26 mouse cellular contexts compared by ENCODE assay signal in the genomic region with DNA sequence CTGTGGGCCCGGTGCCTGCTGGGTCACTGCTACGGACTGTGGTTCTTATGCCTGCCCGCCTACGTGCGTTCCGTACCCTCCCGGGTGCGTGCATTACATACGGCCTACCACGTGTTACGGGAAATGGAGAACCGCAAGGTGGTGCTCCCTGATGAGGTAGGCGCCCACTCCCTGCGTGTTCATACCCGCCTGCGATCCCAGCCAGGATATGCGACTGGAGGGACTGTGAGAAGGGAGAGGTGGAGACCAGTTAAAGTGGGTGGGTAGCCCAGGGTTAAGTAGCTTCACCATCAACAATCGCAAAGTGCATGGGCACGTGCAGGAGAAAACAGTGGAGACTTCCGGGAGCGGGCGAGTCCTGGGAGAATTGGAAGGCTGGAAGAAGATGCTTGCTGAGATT. TPM values are rescaled to one million over a fixed set of nuclear protein-coding genes. Genes with fewer than 3 reads are reported as not detected.
"Had no signal": no experiment of that assay in that cellular context is flagged by ENCODE, and none has a peak within 500 bp of the region (broad histone marks: within the 10 kb centered on the region; RNA-seq: fewer than 3 reads in every experiment).

No protein-coding gene starts in this region.

- DNase-seq: kidney, postnatal 10 days; kidney, postnatal 36 days; layer of hippocampus, postnatal 36 days; left cerebral cortex, postnatal 4 days; liver, postnatal 0 days; lung, embryonic 14.5 days; retina, postnatal 1 day; right cerebral cortex, postnatal 25 days; spleen, adult 18-20 months; thymus, adult 2 months; thymus, postnatal 36 days had no signal

- H3K4me3 ChIP-seq: kidney, embryonic 15.5 days; limb, embryonic 12.5 days; limb, embryonic 15.5 days; megakaryocyte, embryonic 14.5 days; midbrain, embryonic 10.5 days; midbrain, embryonic 13.5 days; myocyte; neural tube, embryonic 13.5 days; stomach, embryonic 15.5 days had no signal

- H3K27ac ChIP-seq: kidney, embryonic 15.5 days; limb, embryonic 12.5 days; limb, embryonic 15.5 days; liver, embryonic 14.5 days; midbrain, embryonic 10.5 days; midbrain, embryonic 13.5 days; neural tube, embryonic 13.5 days; stomach, embryonic 15.5 days had no signal

- ATAC-seq: liver, postnatal 0 days; lung, postnatal 0 days; midbrain, embryonic 13.5 days; midbrain, embryonic 16.5 days had no signal

- H3K9ac ChIP-seq: kidney, embryonic 15.5 days; limb, embryonic 12.5 days; limb, embryonic 15.5 days; liver, embryonic 14.5 days; liver, postnatal 0 days; lung, embryonic 14.5 days; midbrain, embryonic 13.5 days; neural tube, embryonic 13.5 days; stomach, embryonic 15.5 days had no signal

- H3K4me1 ChIP-seq: kidney, embryonic 15.5 days; limb, embryonic 12.5 days; limb, embryonic 15.5 days; midbrain, embryonic 10.5 days; midbrain, embryonic 13.5 days; neural tube, embryonic 13.5 days; stomach, embryonic 15.5 days had no signal

- H3K9me3 ChIP-seq: kidney, embryonic 15.5 days; limb, embryonic 12.5 days; limb, embryonic 15.5 days; megakaryocyte, embryonic 14.5 days; midbrain, embryonic 10.5 days; midbrain, embryonic 13.5 days; neural tube, embryonic 13.5 days; stomach, embryonic 15.5 days had no signal

- H3K27me3 ChIP-seq: kidney, embryonic 15.5 days; limb, embryonic 12.5 days; limb, embryonic 15.5 days; megakaryocyte, embryonic 14.5 days; midbrain, embryonic 13.5 days; neural tube, embryonic 13.5 days; stomach, embryonic 15.5 days had no signal

RNA-seq across cellular contexts. Expression of gene Creb3l4, which starts 30.5 kb away (rescaled TPM):
- total RNA-seq: layer of hippocampus, postnatal 10 days; monocyte, adult 5-6 weeks; neutrophil, adult 5-6 weeks had no signal
